Mouse (Mus musculus) inflammation-experienced regulatory T-cells, adult 6 months (primary cell): Measurements from ENCODE around the gene Tram2. TPM values are rescaled to one million over a fixed set of nuclear protein-coding genes. Genes with fewer than 3 reads are reported as not detected.

ENCODE experiments used
- ATAC-seq: one replicate; pipeline ENCODE4 v1.8.0; 2017
- polyA plus RNA-seq, 3 experiments: library from polyadenylated mRNA; unstranded; fragments of 100-300 nt; shearing (Covaris generic); gene quantifications; one replicate each; pipeline ENCODE4 v1.2.1; 2017

Gene Tram2
- polyA plus RNA-seq, 3 experiments from 2014 or later: 6.7 to 8.0 (median 7.0) TPM

- ATAC-seq: no peak
These were observed 68.7 kb downstream of the Tram2 start for GRCm38 (mm10) chr1:21010282-21010800.

DNA sequence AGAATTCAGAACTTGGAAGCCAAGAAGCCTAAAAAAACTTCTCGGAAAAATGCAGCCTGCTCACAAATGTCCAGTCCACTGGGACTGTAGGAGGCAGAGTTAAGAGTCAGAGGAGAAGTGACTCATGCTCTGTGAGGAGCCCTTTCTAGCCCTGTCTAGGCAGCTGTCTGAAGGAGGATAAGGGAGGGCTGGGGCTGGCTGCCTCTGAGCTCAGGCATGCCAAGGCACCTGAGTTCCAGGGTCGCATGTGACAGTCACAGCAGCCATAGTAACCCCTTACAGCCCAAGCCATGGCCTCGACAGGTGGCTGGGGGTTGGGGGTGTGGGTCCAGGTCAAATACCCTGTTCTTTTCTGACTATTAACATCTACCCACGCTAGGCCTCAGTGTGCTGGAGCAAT, 70.1 kb downstream of the Tram2 start:
- no peak for ATAC-seq

DNA sequence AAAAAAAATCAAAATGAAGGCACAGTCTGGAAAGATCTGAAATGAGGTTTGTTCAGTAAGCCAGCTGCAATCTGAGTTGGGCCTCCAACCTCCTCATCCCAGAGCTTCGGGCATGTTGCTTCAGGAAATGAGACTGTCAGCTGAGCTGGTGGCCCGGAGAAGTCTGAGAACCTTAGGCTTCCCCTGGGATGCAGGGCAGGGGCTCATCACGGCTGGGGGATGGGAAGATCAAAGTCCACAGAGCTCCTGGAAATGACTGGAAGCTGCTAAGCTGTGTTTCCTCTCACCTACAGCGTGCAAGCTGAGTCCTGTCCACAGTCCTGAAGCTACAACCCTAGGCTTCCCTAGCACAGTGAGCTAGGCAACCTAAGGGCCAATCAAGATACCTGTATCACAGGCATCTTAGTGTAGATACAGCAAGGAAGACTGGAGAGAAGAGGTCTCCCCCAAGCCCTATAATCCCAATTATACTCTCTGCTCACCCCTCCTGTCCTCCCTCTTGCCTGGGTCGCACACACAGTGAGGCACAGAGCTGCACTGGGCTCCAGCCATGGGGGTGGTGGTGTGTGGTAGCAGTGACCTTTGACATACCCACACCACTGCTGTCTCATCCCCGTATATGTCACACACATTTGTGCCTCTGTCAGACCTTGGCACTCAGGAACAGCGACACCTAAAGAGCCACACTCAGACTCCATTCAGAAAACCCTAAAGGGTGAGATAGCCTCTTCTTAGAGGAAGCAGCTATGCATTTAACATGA, 70.9 kb downstream of the Tram2 start:
- ATAC-seq: no peak

- no peak for ATAC-seq
These were observed 72.3 kb downstream of the Tram2 start for GRCm38 (mm10) chr1:21006775-21007174.

- ATAC-seq: no peak
These were observed 74.4 kb downstream of the Tram2 start for GRCm38 (mm10) chr1:21004596-21004995.

DNA sequence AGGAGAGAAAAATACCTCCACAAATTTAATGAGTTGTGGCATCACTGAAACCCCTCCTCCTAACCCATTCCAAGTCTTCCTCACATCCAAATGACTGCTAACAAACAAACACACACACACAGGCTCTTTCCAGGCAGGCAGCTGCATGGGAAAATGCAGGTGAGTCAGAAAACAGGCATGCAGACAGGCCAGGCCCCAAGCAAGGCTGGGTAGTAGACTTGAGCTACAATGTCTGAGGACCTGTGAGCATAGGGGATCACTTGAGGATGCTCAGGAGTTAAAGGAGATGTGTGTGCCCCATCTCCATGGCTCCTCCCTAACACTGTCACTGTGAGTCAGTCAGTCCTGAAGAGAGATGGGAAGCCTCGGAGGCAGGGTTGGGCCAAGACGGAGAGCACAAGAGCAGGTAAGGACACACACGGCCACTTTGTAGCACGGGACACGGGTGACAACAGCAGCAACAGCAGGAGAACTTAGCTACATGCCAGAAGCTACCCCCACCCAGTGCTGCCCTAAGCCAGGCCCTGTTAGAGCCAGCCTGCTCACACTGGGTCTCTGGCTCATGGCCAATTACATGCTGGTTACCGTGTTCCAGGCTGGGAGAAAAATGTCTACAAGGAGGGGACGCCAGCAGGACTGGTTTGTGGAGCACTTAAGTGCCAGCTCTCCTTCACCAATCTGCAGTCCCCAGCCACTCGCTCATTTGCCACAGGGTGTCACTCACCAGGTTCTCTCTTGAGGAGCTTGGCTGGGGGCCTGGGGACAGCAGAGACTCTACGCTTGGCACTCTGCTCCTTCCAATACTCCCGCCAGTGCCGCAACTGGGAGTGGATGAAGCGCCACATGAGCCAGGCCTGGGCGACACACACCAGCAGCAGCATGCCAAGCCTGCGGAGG, 76.5 kb downstream of the Tram2 start:
- no peak for ATAC-seq

GRCm38 (mm10) chr1:20997881-20998389, 81.1 kb downstream of the Tram2 start:
- ATAC-seq: no peak

- no peak for ATAC-seq
These were observed 81.7 kb downstream of the Tram2 start for GRCm38 (mm10) chr1:20997328-20997689.

DNA sequence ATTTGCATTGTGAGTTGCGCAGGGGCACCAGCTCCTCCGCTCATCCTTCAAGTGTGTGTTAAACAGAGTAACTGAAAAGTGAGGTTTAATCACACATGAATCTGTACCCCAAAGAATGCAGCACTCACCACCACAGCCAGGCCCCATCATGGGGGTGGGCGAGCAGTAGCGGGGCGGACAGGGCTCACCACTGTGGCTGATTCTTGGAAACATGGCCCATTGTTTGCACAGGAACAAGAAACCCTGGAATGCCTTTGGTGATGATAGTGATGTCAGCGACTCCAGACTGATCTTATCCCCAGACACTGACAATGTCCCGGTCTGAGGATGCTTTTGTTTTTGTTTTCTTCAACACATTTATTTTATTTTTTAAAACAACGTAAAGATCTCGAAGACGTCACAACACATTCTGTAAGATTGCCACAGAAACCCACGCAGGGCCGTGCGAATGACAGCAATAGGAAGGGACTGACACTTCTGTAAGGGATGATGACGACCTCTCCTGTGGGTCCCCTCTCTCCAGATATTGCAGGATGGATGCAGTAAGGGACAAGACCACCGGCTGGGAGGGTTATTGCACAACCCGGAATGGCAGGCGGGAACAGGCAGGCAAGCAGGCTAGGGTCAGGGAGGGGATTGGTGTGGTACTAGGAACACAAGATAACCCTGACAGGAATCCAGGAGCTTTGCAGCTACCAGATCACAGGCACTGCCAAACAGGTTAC, 82.3 kb downstream of the Tram2 start:
- no peak for ATAC-seq

GRCm38 (mm10) chr1:20995331-20995986, 83.6 kb downstream of the Tram2 start:
- ATAC-seq: peak; percentile 54

DNA sequence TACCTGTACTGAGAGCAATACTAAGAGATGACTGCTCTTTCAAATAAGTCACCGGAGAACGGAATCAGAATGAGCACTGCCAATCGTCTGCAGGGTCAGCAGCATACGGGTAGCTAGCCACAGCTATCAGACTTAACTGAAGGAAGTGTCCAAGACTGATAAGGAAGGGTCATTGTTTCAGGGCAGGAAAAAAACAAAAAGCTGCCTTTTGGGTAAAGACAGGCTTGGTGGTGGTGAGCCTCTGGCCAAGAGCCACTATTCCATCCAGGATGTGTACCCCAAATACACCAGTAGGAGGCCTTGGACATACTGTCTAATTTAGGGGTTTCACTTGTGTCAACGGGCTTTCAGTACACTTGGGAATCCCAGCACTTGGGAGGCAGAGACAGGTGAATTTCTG, 84.7 kb downstream of the Tram2 start:
- ATAC-seq: no peak

GRCm38 (mm10) chr1:20993690-20994089, 85.3 kb downstream of the Tram2 start:
- no peak for ATAC-seq

DNA sequence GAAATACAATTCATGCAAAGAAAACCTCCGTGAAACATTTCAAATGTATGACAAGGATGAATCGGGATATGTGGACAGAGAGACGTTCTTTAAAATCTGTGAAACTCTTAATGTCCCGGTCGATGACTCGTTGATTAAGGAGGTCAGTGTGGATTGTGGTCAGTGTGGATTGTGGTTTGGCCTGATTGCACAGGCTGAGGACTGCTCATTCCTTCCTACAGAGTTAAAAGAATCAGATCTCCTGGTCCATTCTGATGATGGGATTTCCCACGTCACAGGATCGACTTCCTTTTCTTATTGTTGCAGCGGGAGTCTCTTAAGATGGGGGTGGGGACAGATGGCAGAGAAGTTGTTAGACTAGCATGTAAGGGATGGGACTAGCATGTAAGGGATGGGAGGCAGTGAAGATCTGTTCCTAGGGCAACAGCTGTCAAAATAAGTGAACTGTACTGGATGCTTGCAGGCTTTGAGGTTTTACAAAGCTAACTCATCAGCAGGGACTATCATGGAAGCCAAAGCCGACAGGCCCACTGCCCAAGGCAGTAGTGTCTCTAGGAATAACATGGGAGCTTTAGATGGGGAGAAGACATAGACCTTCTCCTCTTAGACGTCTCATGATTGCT, 89.5 kb downstream of the Tram2 start:
- ATAC-seq: no peak

DNA sequence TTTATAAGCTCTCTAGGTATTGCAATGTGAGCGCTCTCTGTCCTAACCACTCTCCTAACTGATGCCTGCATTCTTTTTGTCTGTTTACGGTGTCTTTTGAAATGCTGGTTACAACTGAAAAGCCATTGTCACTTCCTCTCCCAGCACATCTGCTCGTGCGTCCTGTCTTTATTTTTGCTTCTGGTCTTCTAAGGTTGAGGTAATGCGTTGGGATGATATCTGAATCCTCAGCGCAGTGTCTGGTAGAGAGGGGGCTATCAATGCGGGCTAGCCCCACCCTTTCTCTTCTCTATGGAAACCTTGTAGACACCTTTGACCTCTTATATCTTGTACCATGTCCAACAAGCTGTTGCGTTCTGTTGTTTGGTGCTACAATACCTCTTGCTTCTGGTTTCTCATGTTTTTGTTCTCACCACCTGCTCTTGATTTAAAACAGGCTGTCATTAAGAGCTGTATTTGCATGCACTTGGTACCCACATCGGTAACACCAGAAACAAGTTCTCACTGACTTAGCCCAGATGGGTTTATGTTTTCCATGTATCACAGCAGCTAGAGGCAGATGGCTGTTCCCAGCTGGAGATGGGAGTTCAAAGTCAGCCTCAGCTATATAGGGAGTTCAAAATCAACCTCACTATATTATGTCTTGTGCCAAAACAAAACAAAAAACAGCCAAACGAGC, 92.5 kb downstream of the Tram2 start:
- ATAC-seq: no peak

DNA sequence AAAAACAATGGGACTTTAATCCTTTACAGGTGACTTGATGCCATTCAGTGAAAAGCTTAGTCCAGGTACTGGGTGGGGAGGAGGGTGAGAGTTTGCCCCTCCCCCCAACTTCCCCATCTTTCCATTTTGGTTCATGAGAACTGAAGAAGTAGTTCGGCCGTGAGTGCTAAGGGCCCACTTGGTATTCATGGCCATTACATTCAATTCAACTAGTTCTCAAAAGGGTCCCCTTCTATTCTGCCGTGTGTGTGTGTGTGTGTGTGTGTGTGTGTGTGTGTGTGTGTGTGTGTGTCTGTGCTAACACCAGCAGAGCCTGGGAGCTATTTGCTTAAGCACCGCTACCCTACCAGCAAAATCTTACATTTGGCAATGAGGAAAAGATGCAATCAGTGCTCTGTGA, 94.4 kb downstream of the Tram2 start:
- ATAC-seq: no peak

GRCm38 (mm10) chr1:20984103-20984502, 94.9 kb downstream of the Tram2 start:
- no peak for ATAC-seq

- peak; percentile 66 for ATAC-seq
These were observed 97.3 kb downstream of the Tram2 start for GRCm38 (mm10) chr1:20981764-20982163.

DNA sequence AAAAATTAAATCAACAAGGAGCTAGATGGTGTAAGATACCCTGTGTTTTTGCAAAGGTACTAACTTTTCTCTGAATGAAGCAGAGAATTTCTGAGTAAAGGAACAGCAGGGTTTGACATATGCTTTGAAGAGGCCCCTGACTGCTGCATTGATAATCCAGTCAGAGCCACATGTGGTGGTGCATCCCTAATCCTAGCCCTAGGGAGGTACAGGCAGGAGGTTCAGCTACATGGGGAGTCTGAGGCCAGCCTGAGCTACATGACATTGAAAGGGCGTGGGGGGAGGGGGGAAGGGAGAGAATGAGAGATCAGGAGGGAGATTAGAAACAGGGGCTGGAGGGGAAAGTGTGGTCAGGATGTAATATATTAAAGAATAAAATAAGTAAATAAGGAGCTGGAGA, 98.5 kb downstream of the Tram2 start:
- no peak for ATAC-seq

- ATAC-seq: no peak
These were observed 104.5 kb downstream of the Tram2 start for GRCm38 (mm10) chr1:20974341-20975135.

- ATAC-seq: no peak
These were observed 105.6 kb downstream of the Tram2 start for GRCm38 (mm10) chr1:20973389-20973788.
